Mouse (Mus musculus) cortical plate, adult 2 months (tissue): ENCODE measurements around the gene Mcu. TPM values are rescaled to one million over a fixed set of nuclear protein-coding genes. Genes with fewer than 3 reads are reported as not detected.

Experiments
- H3K27ac ChIP-seq: fragments of 200-500 bp; 2 replicates; pipeline ENCODE4 v1.5.1; 2012; ENCODE audit warnings: low read length, control low read depth, inconsistent platforms; ENCODE audit not compliant: insufficient read depth
- H3K4me1 ChIP-seq: fragments of 200-500 bp; 2 replicates; pipeline ENCODE4 v1.6.1; 2011; ENCODE audit warnings: low read length; ENCODE audit not compliant: control insufficient read depth, insufficient read depth
- H3K4me3 ChIP-seq: fragments of 200-500 bp; 2 replicates; pipeline ENCODE4 v1.5.1; 2011; ENCODE audit warnings: mild to moderate bottlenecking, low read length, control low read depth; ENCODE audit not compliant: insufficient read depth
- CTCF ChIP-seq: fragments of 200-500 bp; IDR thresholded peaks from 2 replicates; pipeline ENCODE4 v1.5.1; 2011; ENCODE audit warnings: mild to moderate bottlenecking, control low read depth, low read length; ENCODE audit not compliant: insufficient read depth; ENCODE audit errors: extremely low read depth
- POLR2A ChIP-seq: fragments of 200-500 bp; IDR thresholded peaks from 2 replicates; pipeline ENCODE4 v1.6.1; 2011; ENCODE audit warnings: mild to moderate bottlenecking, low read length, control low read depth; ENCODE audit not compliant: insufficient read depth; ENCODE audit errors: extremely low read depth
- polyA plus RNA-seq: library from polyadenylated mRNA; depleted of rRNA; stranded (reverse); fragments of >200 nt; gene quantifications from 2 replicates; pipeline ENCODE4 v1.2.3, GENCODE M21; 2012

Gene Mcu
- polyA plus RNA-seq, 1 experiment = 21.5 TPM

GRCm38 (mm10) chr10:59484318-59484717, 132.2 kb downstream of the Mcu start:
- TF ChIP-seq CTCF (no peak), POLR2A (no peak)
- H3K4me3 ChIP-seq = no peak overlapping the region
- H3K27ac ChIP-seq = no peak overlapping the region
- no peaks in the 10 kb centered on the region for H3K4me1 ChIP-seq

- TF ChIP-seq POLR2A (no peak), CTCF (no peak)
These were observed 135.1 kb downstream of the Mcu start for GRCm38 (mm10) chr10:59481381-59481780.

GRCm38 (mm10) chr10:59470451-59470850, 146.0 kb downstream of the Mcu start:
- Histone ChIP-seq H3K27ac (no peak overlapping the region), H3K4me3 (no peak overlapping the region), H3K4me1 (no peaks in the 10 kb centered on the region)
- no peak for TF ChIP-seq POLR2A
- no peak for TF ChIP-seq CTCF

More at GRCm38 (mm10) chr10:59481381-59481780, 135.1 kb downstream of the Mcu start:
- Histone ChIP-seq H3K27ac (no peak overlapping the region), H3K4me1 (no peaks in the 10 kb centered on the region), H3K4me3 (no peak overlapping the region)

- Histone ChIP-seq H3K27ac (no peak overlapping the region), H3K4me1 (no peaks in the 10 kb centered on the region), H3K4me3 (no peak overlapping the region)
- TF ChIP-seq POLR2A = no peak
- no peak for TF ChIP-seq CTCF
These were observed 149.2 kb downstream of the Mcu start for GRCm38 (mm10) chr10:59467297-59467696.

- TF ChIP-seq CTCF (no peak), POLR2A (no peak)
- no peaks in the 10 kb centered on the region for H3K4me1 ChIP-seq
- H3K4me3 ChIP-seq = no peak overlapping the region
- no peak overlapping the region for H3K27ac ChIP-seq
These were observed 149.9 kb downstream of the Mcu start for GRCm38 (mm10) chr10:59466626-59467025.

GRCm38 (mm10) chr10:59465546-59465945, 150.9 kb downstream of the Mcu start:
- TF ChIP-seq POLR2A (no peak), CTCF (no peak)
- Histone ChIP-seq H3K4me3 (no peak overlapping the region), H3K4me1 (no peaks in the 10 kb centered on the region), H3K27ac (no peak overlapping the region)

- TF ChIP-seq POLR2A (no peak), CTCF (no peak)
- Histone ChIP-seq H3K4me3 (no peak overlapping the region), H3K27ac (no peak overlapping the region), H3K4me1 (no peaks in the 10 kb centered on the region)
These were observed 154.2 kb downstream of the Mcu start for GRCm38 (mm10) chr10:59462307-59462706.

GRCm38 (mm10) chr10:59459767-59460166, 156.7 kb downstream of the Mcu start:
- no peak overlapping the region for H3K27ac ChIP-seq
- H3K4me3 ChIP-seq = no peak overlapping the region
- no peaks in the 10 kb centered on the region for H3K4me1 ChIP-seq
- TF ChIP-seq POLR2A (no peak), CTCF (no peak)

- TF ChIP-seq CTCF (no peak), POLR2A (no peak)
- Histone ChIP-seq H3K4me1 (no peaks in the 10 kb centered on the region), H3K4me3 (no peak overlapping the region), H3K27ac (no peak overlapping the region)
These were observed 161.9 kb downstream of the Mcu start for GRCm38 (mm10) chr10:59454631-59455030.

GRCm38 (mm10) chr10:59451839-59452238, 164.7 kb downstream of the Mcu start:
- H3K4me3 ChIP-seq = no peak overlapping the region

More at GRCm38 (mm10) chr10:59451839-59452238, 164.7 kb downstream of the Mcu start:
- TF ChIP-seq POLR2A (no peak), CTCF (peak; percentile 48; the same call in 1 of the 2 replicates)
- Histone ChIP-seq H3K27ac (no peak overlapping the region), H3K4me1 (no peaks in the 10 kb centered on the region)
